Mouse (Mus musculus) stomach, postnatal 0 days (tissue): ENCODE measurements around the gene Vcpkmt.
A peak's percentile ranks its signal among the peaks of the same experiment; 100 is the strongest.

Source experiments
- CTCF ChIP-seq: IDR thresholded peaks from 2 replicates; pipeline ENCODE4 v1.5.1; 2016; ENCODE audit warnings: antibody characterized with exemption, low read depth, mild to moderate bottlenecking, moderate library complexity
- EP300 ChIP-seq: optimal IDR thresholded peaks from 2 replicates; pipeline ENCODE3; 2016; ENCODE audit warnings: antibody characterized with exemption

DNA sequence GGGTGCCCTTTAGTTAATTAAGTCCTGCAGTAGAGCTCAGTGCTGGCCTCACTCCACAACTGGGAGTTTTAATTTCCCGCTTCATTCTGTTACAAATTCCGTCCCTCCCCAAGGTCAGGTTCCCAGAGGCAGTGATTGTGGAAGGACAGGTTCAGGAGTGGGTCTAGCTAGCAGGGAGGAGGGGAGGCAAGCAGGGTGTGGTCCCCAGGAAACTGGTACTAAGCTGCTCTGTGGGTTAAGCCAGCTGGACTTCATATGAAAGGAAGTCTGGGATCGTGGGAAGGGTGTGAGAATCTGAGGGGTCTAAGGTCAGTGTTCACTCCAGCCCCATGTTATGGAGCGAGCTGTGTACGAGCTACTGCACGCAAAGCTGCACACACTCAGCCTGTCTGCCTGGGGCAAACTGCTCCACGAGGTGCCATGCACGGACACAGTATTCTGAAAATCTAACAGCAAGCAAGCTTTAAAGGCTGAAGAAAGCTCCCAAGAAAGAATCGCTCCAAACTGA is 6.7 kb downstream of the Vcpkmt start:
- TF ChIP-seq EP300 (peak; percentile 46), CTCF (no peak)
